Mouse (Mus musculus) megakaryocyte progenitor cell, adult 5-6 weeks (primary cell): ENCODE data around the gene Zfp688. TPM values are rescaled to one million over a fixed set of nuclear protein-coding genes. Genes with fewer than 3 reads are reported as not detected.

Source experiments
- total RNA-seq, 2 experiments: library from RNA; stranded (forward) in 1 of 2; stranded (reverse) in 1 of 2; fragments of 157-497, 149-512 nt in 1 of 2; fragments of 200-1000 nt in 1 of 2; gene quantifications; 2 replicates each; pipeline versions ENCODE4 v1.2.3 to v1.2.4; 2015 to 2017

The Zfp688 gene
- total RNA-seq, 2 experiments from 2014 or later = 5.9 to 9.0 TPM

Other genes starting within 250 kb of the Zfp688 start
- gene Cd2bp2, start 226.0 kb downstream of the Zfp688 start, total RNA-seq (2015) = 16.8 and 17.4 TPM in 2 replicates
- gene Cd2bp2, start 226.0 kb downstream of the Zfp688 start, total RNA-seq (2017) = 56.0 and 65.7 TPM in 2 replicates
- gene Tbc1d10b, start 213.6 kb downstream of the Zfp688 start, total RNA-seq (2015) = 12.8 and 13.8 TPM in 2 replicates
- 34.0 and 36.0 TPM in 2 replicates for gene Tbc1d10b, start 213.6 kb downstream of the Zfp688 start, total RNA-seq (2017)
- 7.8 and 10.6 TPM in 2 replicates for gene Mylpf, start 213.2 kb downstream of the Zfp688 start, total RNA-seq (2015)
- gene Mylpf, start 213.2 kb downstream of the Zfp688 start, total RNA-seq (2017) = 6.0 and 6.8 TPM in 2 replicates
- 6.5 and 9.0 TPM in 2 replicates for gene Zfp553, start 189.0 kb downstream of the Zfp688 start, total RNA-seq (2015)
- gene Zfp553, start 189.0 kb downstream of the Zfp688 start, total RNA-seq (2017) = 13.8 and 15.4 TPM in 2 replicates
- gene Sept1, start 188.9 kb downstream of the Zfp688 start, total RNA-seq (2015) = 27.0 and 38.6 TPM in 2 replicates
- gene Sept1, start 188.9 kb downstream of the Zfp688 start, total RNA-seq (2017) = 21.7 and 35.4 TPM in 2 replicates
- gene Zfp771, start 177.8 kb downstream of the Zfp688 start, total RNA-seq (2015) = 3.4 and 3.5 TPM in 2 replicates
- gene Zfp771, start 177.8 kb downstream of the Zfp688 start, total RNA-seq (2017) = 2.7 and 8.0 TPM in 2 replicates
- 92.7 and 106 TPM in 2 replicates for gene Dctpp1, start 161.4 kb downstream of the Zfp688 start, total RNA-seq (2015)
- gene Dctpp1, start 161.4 kb downstream of the Zfp688 start, total RNA-seq (2017) = 62.4 and 63.5 TPM in 2 replicates
- 63.9 and 74.4 TPM in 2 replicates for gene Sephs2, start 148.0 kb downstream of the Zfp688 start, total RNA-seq (2015)
- 161 and 168 TPM in 2 replicates for gene Sephs2, start 148.0 kb downstream of the Zfp688 start, total RNA-seq (2017)
- gene Itgal, start 125.8 kb downstream of the Zfp688 start, total RNA-seq (2015) = 50.3 and 53.6 TPM in 2 replicates
- gene Itgal, start 125.8 kb downstream of the Zfp688 start, total RNA-seq (2017) = 21.4 and 23.8 TPM in 2 replicates
- 2.3 and 3.2 TPM in 2 replicates for gene Zfp768, start 76.5 kb downstream of the Zfp688 start, total RNA-seq (2015)
- gene Zfp768, start 76.5 kb downstream of the Zfp688 start, total RNA-seq (2017) = 6.5 and 8.9 TPM in 2 replicates
- gene Zfp747, start 46.0 kb downstream of the Zfp688 start, total RNA-seq (2015) = 4.2 and 4.3 TPM in 2 replicates
- gene Zfp747, start 46.0 kb downstream of the Zfp688 start, total RNA-seq (2017) = 7.4 and 9.2 TPM in 2 replicates
- gene 9130019O22Rik, start 34.9 kb downstream of the Zfp688 start, total RNA-seq (2015) = 1.5 and 2.1 TPM in 2 replicates
- gene 9130019O22Rik, start 34.9 kb downstream of the Zfp688 start, total RNA-seq (2017) = 4.2 and 6.5 TPM in 2 replicates
- 1.0 and 1.5 TPM in 2 replicates for gene E430018J23Rik, start 28.4 kb downstream of the Zfp688 start, total RNA-seq (2015)
- gene E430018J23Rik, start 28.4 kb downstream of the Zfp688 start, total RNA-seq (2017) = 2.3 and 4.8 TPM in 2 replicates
- 9.3 and 10.9 TPM in 2 replicates for gene Zfp764, start 15.2 kb downstream of the Zfp688 start, total RNA-seq (2015)
- gene Zfp764, start 15.2 kb downstream of the Zfp688 start, total RNA-seq (2017) = 9.9 and 12.4 TPM in 2 replicates
- gene Zfp689, start 27.1 kb upstream of the Zfp688 start, total RNA-seq (2015) = 2.2 and 2.3 TPM in 2 replicates
- 1.2 and 3.0 TPM in 2 replicates for gene Zfp689, start 27.1 kb upstream of the Zfp688 start, total RNA-seq (2017)
- 74.8 and 85.3 TPM in 2 replicates for gene Prr14, start 37.5 kb upstream of the Zfp688 start, total RNA-seq (2015)
- gene Prr14, start 37.5 kb upstream of the Zfp688 start, total RNA-seq (2017) = 22.6 and 27.2 TPM in 2 replicates
- 90.7 and 101 TPM in 2 replicates for gene Fbrs, start 57.1 kb upstream of the Zfp688 start, total RNA-seq (2015)
- gene Fbrs, start 57.1 kb upstream of the Zfp688 start, total RNA-seq (2017) = 19.5 and 20.0 TPM in 2 replicates
- gene Srcap, start 89.9 kb upstream of the Zfp688 start, total RNA-seq (2015) = 64.0 and 78.0 TPM in 2 replicates
- gene Srcap, start 89.9 kb upstream of the Zfp688 start, total RNA-seq (2017) = 20.6 and 24.1 TPM in 2 replicates
- 26.3 and 26.8 TPM in 2 replicates for gene Gm42715, start 97.5 kb upstream of the Zfp688 start, total RNA-seq (2015)
- gene Gm42715, start 97.5 kb upstream of the Zfp688 start, total RNA-seq (2017) = 4.8 and 5.9 TPM in 2 replicates
- 1.7 TPM in 1 of 2 replicates, not detected in the other for gene Tmem265, start 139.3 kb upstream of the Zfp688 start, total RNA-seq (2015)
- 2.3 and 2.5 TPM in 2 replicates for gene Tmem265, start 139.3 kb upstream of the Zfp688 start, total RNA-seq (2017)
- gene Phkg2, start 151.3 kb upstream of the Zfp688 start, total RNA-seq (2015) = 27.1 and 32.3 TPM in 2 replicates
- 26.7 and 29.2 TPM in 2 replicates for gene Phkg2, start 151.3 kb upstream of the Zfp688 start, total RNA-seq (2017)
- 1.8 and 2.2 TPM in 2 replicates for gene Ccdc189, start 166.5 kb upstream of the Zfp688 start, total RNA-seq (2015)
- 2.5 and 3.1 TPM in 2 replicates for gene Ccdc189, start 166.5 kb upstream of the Zfp688 start, total RNA-seq (2017)
- 11.7 and 16.5 TPM in 2 replicates for gene Rnf40, start 166.7 kb upstream of the Zfp688 start, total RNA-seq (2015)
- gene Rnf40, start 166.7 kb upstream of the Zfp688 start, total RNA-seq (2017) = 36.9 and 41.9 TPM in 2 replicates
- gene Zfp629, start 193.7 kb upstream of the Zfp688 start, total RNA-seq (2015) = 5.4 and 8.4 TPM in 2 replicates
- gene Zfp629, start 193.7 kb upstream of the Zfp688 start, total RNA-seq (2017) = 8.5 and 11.3 TPM in 2 replicates